Mouse (Mus musculus): ENCODE data around the gene Gm28305. TPM values are rescaled to one million over a fixed set of nuclear protein-coding genes. Genes with fewer than 3 reads are reported as not detected.

The Gm28305 gene
- polyA plus RNA-seq (2012; fragmentation: generic; extraction: Trizol): not detected

DNA sequence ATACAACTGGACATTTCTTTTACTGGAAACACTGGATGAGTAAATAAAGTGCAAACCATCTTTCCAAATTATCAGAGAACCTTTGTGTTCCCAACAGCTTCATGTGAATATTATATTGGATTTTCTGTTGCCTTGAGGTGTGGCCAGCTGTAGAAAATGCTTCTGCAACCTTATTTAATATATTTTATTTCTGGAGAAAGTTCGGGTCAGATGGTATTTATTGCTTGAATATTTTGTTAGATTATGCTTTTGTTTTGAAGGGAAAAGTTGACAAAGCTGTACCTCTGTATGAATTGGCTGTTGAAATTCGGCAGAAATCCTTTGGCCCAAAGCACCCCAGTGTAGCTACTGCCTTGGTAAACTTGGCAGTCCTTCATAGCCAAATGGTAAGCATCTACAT is at the start of gene Gm28305:
Gene Gm28305, plus strand, starts transcription at position 301 of the 400 bp plus-strand sequence.

DNA sequence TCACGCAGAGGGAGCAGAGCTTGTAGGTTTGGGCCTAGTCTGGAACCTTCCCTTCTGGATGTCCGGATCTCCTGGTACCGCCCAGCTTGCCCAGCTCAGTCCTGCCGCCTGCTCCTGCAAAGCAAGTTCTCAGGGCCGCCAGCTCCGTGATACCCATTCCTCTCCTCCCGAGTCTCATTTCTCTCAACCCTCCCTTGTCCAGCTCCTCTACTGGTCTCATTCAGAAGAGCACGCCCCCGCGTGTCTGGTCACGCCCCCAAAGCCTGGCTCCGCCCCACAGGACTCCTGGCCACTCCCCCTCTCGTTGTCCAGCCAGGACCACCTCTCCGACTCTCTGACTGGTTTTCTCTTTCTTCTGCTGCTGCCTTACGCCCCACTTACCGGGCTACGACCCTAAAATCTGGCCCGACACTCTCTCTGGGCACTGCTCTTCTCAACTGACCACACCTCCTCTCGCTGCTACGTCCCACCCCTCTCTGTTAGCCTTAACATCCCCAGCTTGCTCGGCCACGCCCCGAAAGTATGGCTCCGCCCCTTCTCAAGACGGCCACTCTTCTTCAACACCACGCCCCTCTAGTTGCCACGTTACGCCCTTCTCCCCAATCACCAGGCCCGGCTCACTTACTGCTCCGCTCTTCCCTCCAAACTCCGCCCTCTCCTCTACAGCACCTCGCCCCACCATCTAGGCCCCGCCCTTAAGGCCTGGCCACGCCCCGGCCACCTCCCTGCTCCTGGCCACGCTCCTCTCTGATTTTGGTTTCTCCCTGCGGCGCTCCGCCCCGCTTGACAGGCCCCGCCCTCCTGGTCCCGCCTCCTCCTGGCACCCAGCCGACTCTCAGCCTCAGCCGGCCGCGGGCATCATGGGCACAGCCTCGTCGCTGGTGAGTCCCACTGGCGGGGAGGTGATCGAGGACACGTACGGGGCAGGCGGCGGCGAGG is 38.3 kb upstream of the Gm28305 start, which contains the start of gene Nphp3:
Gene Nphp3, plus strand, starts transcription at position 624 of the 939 bp plus-strand sequence.

DNA sequence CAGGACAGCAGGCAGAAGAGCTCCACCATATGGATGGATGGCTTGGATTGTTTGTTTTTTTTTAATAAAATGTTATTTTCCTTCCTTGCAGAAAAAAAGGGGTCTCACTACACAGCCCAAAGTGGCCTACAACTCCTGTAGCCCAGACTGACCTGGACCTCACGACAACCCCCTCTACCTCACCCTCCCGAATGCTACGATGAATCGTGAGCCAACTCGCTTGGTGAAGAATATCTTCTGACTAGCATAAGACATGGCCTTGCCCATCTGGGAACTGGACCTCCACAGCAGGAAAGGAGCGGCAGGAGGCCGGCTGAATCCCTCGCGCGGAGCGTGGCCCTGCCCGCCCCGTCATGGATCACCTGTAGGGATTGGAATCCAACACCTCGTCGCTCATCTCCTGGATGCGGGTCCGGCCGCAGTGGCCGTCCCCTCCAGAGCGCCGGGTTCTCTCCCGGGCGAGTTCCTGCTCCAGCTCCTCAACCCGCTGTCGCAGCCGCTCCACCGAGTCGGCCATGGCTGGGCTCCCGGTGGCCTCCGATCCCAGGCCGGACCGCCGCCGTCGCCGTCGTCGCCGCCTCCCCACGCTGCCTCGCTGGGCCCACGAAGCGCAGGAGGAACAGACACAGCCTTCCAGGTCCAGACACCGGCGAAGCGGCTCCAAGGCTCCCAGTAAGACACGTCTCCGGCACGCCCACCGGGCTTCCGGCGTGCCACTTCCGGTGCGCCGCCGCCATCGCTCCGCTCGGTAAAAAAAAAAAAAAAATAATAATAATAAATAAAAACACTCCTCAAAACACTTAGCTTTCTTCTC is 22.2 kb downstream of the Gm28305 start, which contains the start of gene Uba5:
Gene Uba5, minus strand, starts transcription at position 705 of the 814 bp plus-strand sequence.

DNA sequence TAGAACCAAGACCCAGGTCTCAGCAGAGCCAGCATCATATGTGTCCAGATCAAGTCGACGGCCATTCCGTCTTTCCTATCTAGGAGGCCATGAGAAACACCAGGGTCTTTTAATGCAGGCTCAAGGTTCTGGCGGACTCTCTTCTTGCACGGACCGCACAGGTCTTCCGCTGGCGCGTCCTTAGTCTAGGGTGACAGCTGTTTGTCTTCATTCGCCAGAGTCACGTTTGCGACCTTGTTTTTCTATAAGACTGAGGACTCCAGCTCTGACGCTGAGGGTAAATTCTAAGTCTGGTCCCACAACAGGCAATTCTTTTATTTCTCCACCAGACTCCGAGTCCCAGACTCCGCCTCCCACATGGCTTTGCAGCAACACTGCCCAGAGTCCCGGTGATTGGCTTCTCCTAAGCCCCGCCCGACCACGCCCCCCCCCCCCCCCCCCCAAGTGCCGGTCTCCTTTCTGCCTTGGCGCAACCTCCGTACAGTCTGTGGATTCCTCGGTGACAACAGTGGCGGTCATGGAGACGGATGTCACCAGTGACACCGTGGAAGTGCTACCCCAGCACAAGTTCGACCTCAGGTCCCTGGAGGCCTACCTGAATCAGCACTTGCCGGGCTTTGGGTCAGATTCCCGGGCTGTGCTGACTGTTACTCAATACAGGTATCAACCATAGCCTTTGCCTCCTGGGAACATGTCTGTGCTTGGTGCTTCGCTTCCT is 22.9 kb downstream of the Gm28305 start, which contains the start of gene Acad11:
Gene Acad11, plus strand, starts transcription at position 134 of the 718 bp plus-strand sequence.

Other genes starting within 250 kb of the Gm28305 start
- gene Nphp3, start 38.1 kb upstream of the Gm28305 start, polyA plus RNA-seq (2012; fragmentation: generic; extraction: Trizol): 1 to 10 TPM in 1 of 2 experiments, under 1 TPM in 1; 0.06 to 2.1 TPM
- gene Uba5, start 22.5 kb downstream of the Gm28305 start, polyA plus RNA-seq (2012; fragmentation: generic; extraction: Trizol): 10 to 100 TPM in 1 of 2 experiments, 1 to 10 TPM in 1; 2.2 to 16.9 TPM
- gene Acad11, start 22.7 kb downstream of the Gm28305 start, polyA plus RNA-seq (2012; fragmentation: generic; extraction: Trizol): 1 to 10 TPM in 1 of 2 experiments, under 1 TPM in 1; 0.42 to 5.1 TPM
- under 1 TPM in 1 of 2 experiments, not detected in 1; 0.28 TPM for gene Ackr4, start 86.3 kb downstream of the Gm28305 start, polyA plus RNA-seq (2012; fragmentation: generic; extraction: Trizol)
- gene Dnajc13, start 222.3 kb downstream of the Gm28305 start, polyA plus RNA-seq (2012; fragmentation: generic; extraction: Trizol): 10 to 100 TPM in 1 of 2 experiments, 1 to 10 TPM in 1; 1.4 to 12.3 TPM